Mouse (Mus musculus): ENCODE measurements around the gene Prkd2.

Gene Prkd2

GRCm38 (mm10) chr7:16916342-16917265, 73.9 kb downstream of the Prkd2 start:
- DNase-seq (ENCODE audit: extremely low spot score), result no peak

GRCm38 (mm10) chr7:16917447-16917846, 74.7 kb downstream of the Prkd2 start:
- no peak for DNase-seq (ENCODE audit: extremely low spot score)

GRCm38 (mm10) chr7:16918014-16918413, 75.3 kb downstream of the Prkd2 start:
- DNase-seq (ENCODE audit: extremely low spot score), result no peak

GRCm38 (mm10) chr7:16918670-16919069, 76.0 kb downstream of the Prkd2 start:
- DNase-seq (ENCODE audit: extremely low spot score), result no peak

- DNase-seq (ENCODE audit: extremely low spot score), result no peak
Measured at GRCm38 (mm10) chr7:16919395-16920149, 76.9 kb downstream of the Prkd2 start.

Data from embryo, embryonic 9.5 days (tissue).